Mouse (Mus musculus) kidney, embryonic 15.5 days (tissue): Measurements from ENCODE around the gene Methig1. TPM values are rescaled to one million over a fixed set of nuclear protein-coding genes. Genes with fewer than 3 reads are reported as not detected.
"Not testable (repeated sequence)": the region's sequence is repeated elsewhere in the genome, so short reads cannot be mapped to it uniquely, and the experiment has no call there.

Experiments used
- ATAC-seq: fragments of 200-750 bp; cut with Nextera tagmentation; replicated peaks from 2 replicates; pipeline ENCODE4 v1.8.0; 2017; ENCODE audit warnings: moderate TSS enrichment; ENCODE audit not compliant: low FRiP score
- H3K27ac ChIP-seq: fragments of 300-500 bp; sonication (generic); 2 replicates; pipeline ENCODE4 v1.5.1; 2015; ENCODE audit warnings: mild to moderate bottlenecking, inconsistent platforms
- H3K27me3 ChIP-seq: fragments of 300-500 bp; sonication (generic); 2 replicates; pipeline ENCODE4 v1.6.1; 2015; ENCODE audit warnings: inconsistent platforms
- H3K36me3 ChIP-seq: fragments of 300-500 bp; sonication (generic); 2 replicates; pipeline ENCODE4 v1.6.1; 2015; ENCODE audit warnings: inconsistent platforms
- H3K4me1 ChIP-seq: fragments of 300-500 bp; sonication (generic); 2 replicates; pipeline ENCODE4 v1.6.1; 2015; ENCODE audit warnings: inconsistent platforms
- H3K4me2 ChIP-seq: fragments of 300-500 bp; sonication (generic); 2 replicates; pipeline ENCODE4 v1.6.1; 2015; ENCODE audit warnings: moderate library complexity, mild to moderate bottlenecking, inconsistent platforms
- H3K4me3 ChIP-seq: fragments of 300-500 bp; sonication (generic); replicated peaks from 2 replicates; pipeline ENCODE4 v1.5.1; 2015; ENCODE audit warnings: mild to moderate bottlenecking, inconsistent platforms
- H3K9ac ChIP-seq: fragments of 300-500 bp; sonication (generic); 2 replicates; pipeline ENCODE4 v1.6.1; 2015; ENCODE audit warnings: mild to moderate bottlenecking, inconsistent platforms
- H3K9me3 ChIP-seq: fragments of 300-500 bp; sonication (generic); replicated peaks from 2 replicates; pipeline ENCODE4 v1.6.1; 2016; ENCODE audit warnings: inconsistent platforms
- WGBS: fragments of 180-500 bp; shearing (Covaris S2); methylation state at CpG from one replicate; pipeline ENCODE4 v1.1.7; 2015; ENCODE audit warnings: mixed read lengths; 5-methylcytosine and 5-hydroxymethylcytosine counted together
- polyA plus RNA-seq: library from polyadenylated mRNA; unstranded; fragments of >200 nt; fragmentation: Nextera tagmentation; extraction: Ambion mirVana; gene quantifications from 2 replicates; pipeline ENCODE4 v1.2.1, GENCODE M21; 2015

Methig1 gene
- polyA plus RNA-seq, 1 experiment from 2014 or later, result 1.5 TPM

DNA sequence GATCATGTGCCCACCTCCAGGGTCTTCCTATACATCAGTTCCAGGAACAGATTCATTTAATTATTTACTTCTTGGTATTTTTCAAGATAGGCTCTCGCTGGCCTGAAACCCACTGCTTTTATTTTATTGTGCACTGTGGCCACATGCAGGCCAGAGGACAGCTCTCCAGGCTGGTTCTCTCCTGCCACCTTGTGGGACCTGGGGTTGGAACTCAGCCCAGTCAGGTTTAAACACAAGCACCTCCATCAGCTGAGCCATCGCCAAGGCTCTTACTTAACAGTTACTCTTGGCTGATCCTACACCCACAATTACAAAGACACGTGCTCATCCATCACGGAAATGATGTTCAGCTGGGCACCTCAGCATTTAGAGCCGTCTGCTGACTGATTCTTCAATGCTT, 31.8 kb upstream of the Methig1 start:
- Histone ChIP-seq H3K9me3 (no peaks in the 10 kb centered on the region), H3K36me3 (no peaks in the 10 kb centered on the region), H3K4me2 (no peak overlapping the region), H3K4me1 (peaks cover 4% of the 10 kb centered on the region; the same call in 1 of the 2 replicates), H3K4me3 (no peak overlapping the region), H3K9ac (no peak overlapping the region), H3K27me3 (no peaks in the 10 kb centered on the region), H3K27ac (no peak overlapping the region)
- no peak for ATAC-seq
- 52% methylated on average over 5 of the region's 5 CpGs for WGBS

GRCm38 (mm10) chr15:100324021-100324591, 28.8 kb upstream of the Methig1 start:
- H3K9ac ChIP-seq, result no peak overlapping the region
- no peaks in the 10 kb centered on the region for H3K27me3 ChIP-seq
- no peak overlapping the region for H3K4me3 ChIP-seq
- no peaks in the 10 kb centered on the region for H3K36me3 ChIP-seq
- H3K27ac ChIP-seq, result no peak overlapping the region
- no peak for ATAC-seq
- H3K4me1 ChIP-seq, result peaks cover 7% of the 10 kb centered on the region; the same call in 1 of the 2 replicates
- 69% methylated on average over 12 of the region's 12 CpGs for WGBS
- H3K9me3 ChIP-seq, result no peaks in the 10 kb centered on the region
- H3K4me2 ChIP-seq, result no peak overlapping the region

DNA sequence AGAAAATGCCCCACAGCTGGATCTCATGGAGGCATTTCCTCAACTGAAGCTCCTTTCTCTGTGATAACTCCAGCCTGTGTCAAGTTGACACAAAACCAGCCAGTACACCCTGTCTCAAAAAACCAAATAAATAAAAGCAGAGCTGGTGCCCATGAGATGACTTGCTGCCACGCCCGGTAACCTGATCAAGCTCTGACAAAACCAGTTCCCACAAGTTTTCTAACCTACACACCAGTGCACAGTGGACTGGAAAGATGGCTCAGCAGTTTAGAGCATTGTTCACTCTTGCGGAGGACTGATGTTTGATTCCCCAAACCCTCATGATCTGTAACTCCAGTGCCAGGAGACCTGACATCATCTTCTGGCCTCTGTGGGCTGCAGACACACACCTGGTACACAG, 27.7 kb upstream of the Methig1 start:
- 0 out of 2 replicates have a peak, but pooled peaks have one; percentile 27 for ATAC-seq
- Histone ChIP-seq H3K9ac (no peak overlapping the region), H3K36me3 (no peaks in the 10 kb centered on the region), H3K27me3 (no peaks in the 10 kb centered on the region), H3K27ac (0 out of 2 replicates have a peak overlapping the region, but pooled peaks have one; percentile 22), H3K9me3 (no peaks in the 10 kb centered on the region), H3K4me3 (no peak overlapping the region), H3K4me2 (no peak overlapping the region), H3K4me1 (peaks cover 5% of the 10 kb centered on the region; the same call in 1 of the 2 replicates)
- 65% methylated on average over 3 of the region's 3 CpGs for WGBS

GRCm38 (mm10) chr15:100328089-100328488, 24.9 kb upstream of the Methig1 start:
- 68% methylated on average over 4 of the region's 4 CpGs for WGBS
- H3K36me3 ChIP-seq, ATAC-seq, H3K27ac ChIP-seq, H3K4me2 ChIP-seq, H3K27me3 ChIP-seq, H3K4me3 ChIP-seq, H3K9ac ChIP-seq, H3K4me1 ChIP-seq, H3K9me3 ChIP-seq: not testable (repeated sequence)

GRCm38 (mm10) chr15:100329336-100329735, 23.6 kb upstream of the Methig1 start:
- H3K4me3 ChIP-seq, H3K4me2 ChIP-seq, H3K9ac ChIP-seq, H3K9me3 ChIP-seq, H3K36me3 ChIP-seq, H3K27ac ChIP-seq, H3K27me3 ChIP-seq, H3K4me1 ChIP-seq: not testable (repeated sequence)
- peak; percentile 72 for ATAC-seq
- 43% methylated on average over 10 of the region's 10 CpGs for WGBS

- H3K36me3 ChIP-seq, result no peaks in the 10 kb centered on the region
- no peaks in the 10 kb centered on the region for H3K9me3 ChIP-seq
- no peak overlapping the region for H3K4me3 ChIP-seq
- no peak for ATAC-seq
- H3K9ac ChIP-seq, result no peak overlapping the region
- 0 out of 2 replicates have a peak, but pooled peaks cover 4% of the 10 kb centered on the region for H3K4me1 ChIP-seq
- WGBS, result 40% methylated on average over 7 of the region's 7 CpGs
- no peak overlapping the region for H3K4me2 ChIP-seq
- H3K27ac ChIP-seq, result no peak overlapping the region
- no peaks in the 10 kb centered on the region for H3K27me3 ChIP-seq
Observed at GRCm38 (mm10) chr15:100330739-100331138, 22.2 kb upstream of the Methig1 start.

DNA sequence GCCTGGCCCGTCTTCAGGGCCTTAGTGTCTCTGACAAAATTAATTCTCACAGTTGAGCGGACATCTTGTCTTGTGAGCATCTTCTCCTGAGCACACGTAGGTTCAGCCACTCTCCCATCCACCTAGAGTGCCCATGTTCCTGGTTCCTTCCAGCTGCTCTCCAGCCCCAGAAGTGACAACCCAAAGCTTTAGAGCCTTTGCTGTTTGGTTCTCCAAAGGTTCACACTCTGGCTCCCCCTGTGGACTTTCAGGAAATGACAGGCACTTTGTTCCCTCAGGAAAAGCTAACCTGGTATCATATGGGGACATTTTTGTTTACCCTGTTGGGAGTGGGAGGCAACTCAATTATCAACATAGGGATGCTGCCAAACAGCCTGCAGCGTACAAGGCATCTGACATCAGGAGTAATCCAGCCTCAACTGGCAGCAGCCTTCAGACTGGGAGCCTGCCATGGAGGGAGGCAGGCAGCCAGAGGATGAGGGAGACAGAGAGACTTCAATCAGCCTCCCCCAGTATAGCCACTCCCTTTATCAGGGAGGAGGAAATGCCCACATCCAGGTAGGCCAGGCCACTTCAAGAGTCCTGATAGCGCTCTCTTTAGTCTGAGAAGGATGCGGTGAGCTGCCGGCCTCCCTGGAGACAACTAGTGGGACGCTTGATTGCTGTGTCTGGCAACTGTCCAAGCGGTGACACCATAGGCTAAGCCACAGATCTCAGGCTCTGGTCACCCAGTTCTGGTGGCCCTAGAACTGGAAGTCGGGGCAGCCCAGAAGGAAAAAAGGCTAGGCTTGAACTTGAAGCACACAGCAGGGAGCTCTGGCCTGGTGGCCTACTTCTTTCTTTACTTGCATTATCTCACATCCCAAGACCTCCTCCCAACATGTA, 20.6 kb upstream of the Methig1 start:
- not testable (repeated sequence) for H3K9ac ChIP-seq, H3K4me3 ChIP-seq, H3K36me3 ChIP-seq, H3K27ac ChIP-seq, H3K4me1 ChIP-seq, H3K9me3 ChIP-seq, H3K27me3 ChIP-seq, H3K4me2 ChIP-seq
- WGBS, result 55% methylated on average over 3 of the region's 10 CpGs
- 0 out of 2 replicates have a peak, but pooled peaks have one; percentile 29 for ATAC-seq

GRCm38 (mm10) chr15:100334629-100335028, 18.3 kb upstream of the Methig1 start, which contains the start of gene Mettl7a3:
TSS of gene Mettl7a3 (plus strand) at chr15:100334929.
- H3K4me3 ChIP-seq, result no peak within 1 kb of the TSS
- H3K36me3 ChIP-seq, result no peaks in the 10 kb centered on the region
- no peak for ATAC-seq
- no peaks in the 10 kb centered on the region for H3K27me3 ChIP-seq
- H3K4me1 ChIP-seq, result no peaks in the 10 kb centered on the region
- H3K9me3 ChIP-seq, result no peaks in the 10 kb centered on the region
- WGBS, result 70% methylated on average over 10 of the region's 10 CpGs
- no peak within 1 kb of the TSS for H3K27ac ChIP-seq
- H3K4me2 ChIP-seq, result no peak within 1 kb of the TSS
- H3K9ac ChIP-seq, result no peak within 1 kb of the TSS

GRCm38 (mm10) chr15:100337328-100337727, 15.6 kb upstream of the Methig1 start:
- not testable (repeated sequence) for H3K27me3 ChIP-seq, ATAC-seq, H3K27ac ChIP-seq, H3K9me3 ChIP-seq, H3K36me3 ChIP-seq, H3K4me2 ChIP-seq, H3K4me3 ChIP-seq, H3K4me1 ChIP-seq, H3K9ac ChIP-seq

DNA sequence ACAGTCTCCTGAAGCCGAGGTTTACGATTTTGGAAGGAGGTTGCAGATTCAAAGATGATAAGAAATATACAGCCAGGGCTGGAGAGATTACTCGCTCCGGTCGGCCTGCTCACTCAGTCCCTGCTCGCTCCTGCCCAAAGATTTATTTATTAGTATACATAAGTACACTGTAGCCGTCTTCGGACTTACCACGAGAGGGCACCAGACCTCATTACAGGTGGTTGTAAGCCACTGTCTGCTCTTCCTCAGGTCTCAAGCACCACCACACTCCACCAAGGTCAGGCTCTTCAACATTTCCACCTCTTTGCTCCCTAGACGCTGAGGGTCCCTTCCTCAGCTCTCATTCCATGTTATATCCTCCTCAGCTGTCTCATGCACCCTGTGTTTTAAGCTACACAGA, 15.1 kb upstream of the Methig1 start:
- H3K4me1 ChIP-seq, ATAC-seq, H3K4me3 ChIP-seq, H3K36me3 ChIP-seq, H3K9me3 ChIP-seq, H3K27me3 ChIP-seq, H3K4me2 ChIP-seq, H3K27ac ChIP-seq, H3K9ac ChIP-seq: not testable (repeated sequence)
- WGBS, result 34% methylated on average over 10 of the region's 10 CpGs

GRCm38 (mm10) chr15:100341314-100341980, 11.5 kb upstream of the Methig1 start:
- H3K9me3 ChIP-seq, H3K27ac ChIP-seq, H3K9ac ChIP-seq, ATAC-seq, H3K4me1 ChIP-seq, H3K4me2 ChIP-seq, H3K27me3 ChIP-seq, H3K4me3 ChIP-seq, H3K36me3 ChIP-seq: not testable (repeated sequence)
- 61% methylated on average over 5 of the region's 5 CpGs for WGBS

DNA sequence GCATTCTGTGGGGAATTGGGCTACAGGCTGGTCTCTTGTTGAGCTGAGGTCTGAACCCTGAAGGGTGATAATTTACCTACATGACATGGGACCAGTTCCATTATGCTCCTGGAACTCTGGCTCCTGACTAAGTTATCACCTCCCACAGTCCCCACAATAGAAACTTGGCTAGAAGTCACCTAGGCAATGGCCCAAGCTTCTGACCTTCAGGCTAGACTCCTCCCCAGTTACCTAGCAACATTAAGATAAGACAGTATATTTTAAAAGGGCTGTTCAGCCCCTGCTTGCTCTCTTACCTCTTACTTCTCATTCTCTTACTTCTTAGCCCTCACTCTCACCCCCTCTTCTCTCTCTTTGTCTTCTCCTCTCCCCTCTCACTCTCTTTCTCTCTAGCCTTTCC, 7.5 kb upstream of the Methig1 start:
- Histone ChIP-seq H3K36me3 (no peaks in the 10 kb centered on the region), H3K9me3 (no peaks in the 10 kb centered on the region), H3K9ac (no peak overlapping the region), H3K4me2 (no peak overlapping the region), H3K27me3 (no peaks in the 10 kb centered on the region), H3K27ac (no peak overlapping the region), H3K4me1 (0 out of 2 replicates have a peak, but pooled peaks cover 9% of the 10 kb centered on the region), H3K4me3 (no peak overlapping the region)
- no peak for ATAC-seq
